ENCODE assay signal across 11 mouse cellular contexts in genomic region chr14:34944390-34944979, GRCm38 (mm10).
DNase-seq lines count a peak whose midpoint lies in the region.
"Had no signal": no experiment of that assay in that cellular context is flagged by ENCODE, and none has a peak within 500 bp of the region (broad histone marks: within the 10 kb centered on the region; RNA-seq: fewer than 3 reads in every experiment).

No protein-coding gene starts in this region.

- DNase-seq in left cerebral cortex, adult 18-20 months (ENCODE audit: low spot score in 2 of 2), result peak; percentile 52 to 58
- DNase-seq in left cerebral cortex, adult 11 months (ENCODE audit: low spot score), result no peak
- DNase-seq in frontal cortex, postnatal 14 days (ENCODE audit: low spot score in 2 of 2), result peak; percentile 39 to 48
- peak; percentile 65 to 72 for DNase-seq in layer of hippocampus, postnatal 36 days
- peak; percentile 75 for DNase-seq in right cerebral cortex, postnatal 4 days
- DNase-seq in embryo, embryonic 11 days, result no peak
- DNase-seq in kidney, adult 18-20 months, result no peak
- DNase-seq: kidney, postnatal 36 days; liver, embryonic 13.5 days; lung, postnatal 4 days; thymus, postnatal 36 days had no signal

Comparison
In these comparisons a context has a peak if more than half of its experiments do, and no peak if none do; other contexts are left out.
1. DNase-seq: peak in left cerebral cortex, adult 18-20 months (2 of 2), frontal cortex, postnatal 14 days (2 of 2), layer of hippocampus, postnatal 36 days (2 of 2) and right cerebral cortex, postnatal 4 days (single experiment); none in left cerebral cortex, adult 11 months (single experiment), embryo, embryonic 11 days (single experiment) and kidney, adult 18-20 months (single experiment).